Mouse (Mus musculus) neural tube, embryonic 14.5 days (tissue): ENCODE results near the gene Adra2c. TPM values are rescaled to one million over a fixed set of nuclear protein-coding genes. Genes with fewer than 3 reads are reported as not detected.

Experiments
- ATAC-seq: fragments of 200-750 bp; cut with Nextera tagmentation; 2 replicates; pipeline ENCODE4 v1.8.0; 2017; ENCODE audit warnings: low read depth, mild to moderate bottlenecking, moderate TSS enrichment, moderate library complexity
- H3K27ac ChIP-seq: fragments of 300-500 bp; sonication (generic); 2 replicates; pipeline ENCODE4 v1.5.1; 2014; ENCODE audit warnings: low read depth, mild to moderate bottlenecking, control low read depth, low read length, moderate library complexity, mixed read lengths
- H3K27me3 ChIP-seq: fragments of 300-500 bp; sonication (generic); 2 replicates; pipeline ENCODE4 v1.6.1; 2014; ENCODE audit warnings: low read length; ENCODE audit not compliant: control insufficient read depth, insufficient read depth
- H3K36me3 ChIP-seq: fragments of 300-500 bp; sonication (generic); 2 replicates; pipeline ENCODE4 v1.6.1; 2014; ENCODE audit warnings: low read length, mixed read lengths; ENCODE audit not compliant: control insufficient read depth, insufficient read depth
- H3K4me1 ChIP-seq: fragments of 300-500 bp; sonication (generic); 2 replicates; pipeline ENCODE4 v1.6.1; 2014; ENCODE audit warnings: low read length; ENCODE audit not compliant: control insufficient read depth, insufficient read depth
- H3K4me2 ChIP-seq: fragments of 300-500 bp; sonication (generic); 2 replicates; pipeline ENCODE4 v1.6.1; 2014; ENCODE audit warnings: mild to moderate bottlenecking, low read depth, low read length, control low read depth
- H3K4me3 ChIP-seq: fragments of 300-500 bp; sonication (generic); 2 replicates; pipeline ENCODE4 v1.5.1; 2014; ENCODE audit warnings: low read depth, low read length, control low read depth, mixed read lengths
- H3K9ac ChIP-seq: fragments of 300-500 bp; sonication (generic); replicated peaks from 2 replicates; pipeline ENCODE4 v1.6.1; 2014; ENCODE audit warnings: low read depth, mild to moderate bottlenecking, control low read depth, low read length, mixed read lengths
- H3K9me3 ChIP-seq: fragments of 300-500 bp; sonication (generic); 2 replicates; pipeline ENCODE4 v1.6.1; 2016; ENCODE audit warnings: low read length; ENCODE audit not compliant: control insufficient read depth
- whole genome bisulfite sequencing: fragments of 180-500 bp; shearing (Covaris S2); extraction: QIAGEN DNeasy Blood & Tissue Kit; methylation state at CpG from one replicate; pipeline ENCODE4 v1.1.7; 2014; 5-methylcytosine and 5-hydroxymethylcytosine counted together
- polyA plus RNA-seq: library from polyadenylated mRNA; unstranded; fragments of >200 nt; fragmentation: Nextera tagmentation; extraction: Ambion mirVana; gene quantifications from 2 replicates; pipeline ENCODE4 v1.2.1, GENCODE M21; 2014

The Adra2c gene
- polyA plus RNA-seq, 1 experiment from 2014 or later: 0.99 TPM

- Histone ChIP-seq H3K4me2 (no peak overlapping the region), H3K4me3 (no peak overlapping the region), H3K4me1 (no peaks in the 10 kb centered on the region; the same call in 1 of the 2 replicates), H3K9me3 (no peaks in the 10 kb centered on the region), H3K9ac (no peak overlapping the region), H3K27me3 (no peaks in the 10 kb centered on the region), H3K27ac (0 out of 2 replicates have a peak overlapping the region, but pooled peaks have one; percentile 16), H3K36me3 (no peaks in the 10 kb centered on the region)
- peak; percentile 79; the same call in 1 of the 2 replicates for ATAC-seq
- WGBS: 21% methylated on average over 7 of the region's 7 CpGs
These were observed 10.6 kb upstream of the Adra2c start for GRCm38 (mm10) chr5:35267486-35267885.

GRCm38 (mm10) chr5:35275356-35275755 lies 2.8 kb upstream of the Adra2c start:
- 79% methylated on average over 11 of the region's 11 CpGs for WGBS
- H3K27me3 ChIP-seq: peaks cover 42% of the 10 kb centered on the region
- no peak overlapping the region for H3K9ac ChIP-seq
- peaks cover 6% of the 10 kb centered on the region; the same call in 1 of the 2 replicates for H3K4me1 ChIP-seq
- no peak overlapping the region for H3K4me3 ChIP-seq
- ATAC-seq: no peak
- H3K36me3 ChIP-seq: no peaks in the 10 kb centered on the region
- H3K9me3 ChIP-seq: no peaks in the 10 kb centered on the region
- no peak overlapping the region for H3K4me2 ChIP-seq
- no peak overlapping the region for H3K27ac ChIP-seq

- WGBS: 2% methylated on average over 110 of the region's 118 CpGs
- Histone ChIP-seq H3K27me3 (peaks cover 63% of the 10 kb centered on the region), H3K4me1 (peaks cover 10% of the 10 kb centered on the region; the same call in 1 of the 2 replicates), H3K9ac (peak overlapping the region; percentile 44), H3K4me3 (peak overlapping the region; percentile 46), H3K36me3 (no peaks in the 10 kb centered on the region), H3K9me3 (no peaks in the 10 kb centered on the region), H3K4me2 (peak overlapping the region; percentile 81), H3K27ac (no peak overlapping the region)
- ATAC-seq: peak; percentile 82
These were observed 899 bp downstream of the Adra2c start for GRCm38 (mm10) chr5:35278741-35279695.

GRCm38 (mm10) chr5:35279696-35280001 lies 1.5 kb downstream of the Adra2c start:
- 0 out of 2 replicates have a peak, but pooled peaks have one; percentile 6 for ATAC-seq
- Histone ChIP-seq H3K27me3 (peaks cover 63% of the 10 kb centered on the region), H3K27ac (no peak overlapping the region)

GRCm38 (mm10) chr5:35280002-35280782 lies 2.1 kb downstream of the Adra2c start:
- H3K27ac ChIP-seq: no peak overlapping the region
- 0 out of 2 replicates have a peak, but pooled peaks have one; percentile 15 for ATAC-seq
- peak overlapping the region; percentile 81 for H3K4me2 ChIP-seq
- H3K36me3 ChIP-seq: no peaks in the 10 kb centered on the region
- peaks cover 10% of the 10 kb centered on the region; the same call in 1 of the 2 replicates for H3K4me1 ChIP-seq
- 6% methylated on average over 75 of the region's 75 CpGs for WGBS
- peak overlapping the region; percentile 44; the same call in 1 of the 2 replicates for H3K9ac ChIP-seq
- peaks cover 63% of the 10 kb centered on the region for H3K27me3 ChIP-seq
- peak overlapping the region; percentile 46 for H3K4me3 ChIP-seq
- no peaks in the 10 kb centered on the region for H3K9me3 ChIP-seq

More at GRCm38 (mm10) chr5:35279696-35280001, 1.5 kb downstream of the Adra2c start:
- Histone ChIP-seq H3K9ac (peak overlapping the region; percentile 44), H3K4me2 (peak overlapping the region; percentile 81), H3K4me1 (peaks cover 10% of the 10 kb centered on the region; the same call in 1 of the 2 replicates), H3K4me3 (peak overlapping the region; percentile 46), H3K9me3 (no peaks in the 10 kb centered on the region), H3K36me3 (no peaks in the 10 kb centered on the region)
- WGBS: 0% methylated on average over 37 of the region's 49 CpGs

- Histone ChIP-seq H3K4me3 (peak overlapping the region; percentile 24; the same call in 1 of the 2 replicates), H3K9ac (0 out of 2 replicates have a peak overlapping the region, but pooled peaks have one; percentile 3), H3K4me2 (peak overlapping the region; percentile 81), H3K9me3 (no peaks in the 10 kb centered on the region), H3K4me1 (peaks cover 10% of the 10 kb centered on the region; the same call in 1 of the 2 replicates), H3K27me3 (peaks cover 62% of the 10 kb centered on the region), H3K36me3 (no peaks in the 10 kb centered on the region), H3K27ac (no peak overlapping the region)
- WGBS: 7% methylated on average over 29 of the region's 40 CpGs
- ATAC-seq: no peak; the same call in 1 of the 2 replicates
These were observed 2.7 kb downstream of the Adra2c start for GRCm38 (mm10) chr5:35280783-35281165.

- no peak for ATAC-seq
These were observed 7.2 kb downstream of the Adra2c start for GRCm38 (mm10) chr5:35285281-35285680.

GRCm38 (mm10) chr5:35286190-35286589 lies 8.1 kb downstream of the Adra2c start:
- 77% methylated on average over 5 of the region's 5 CpGs for WGBS
- H3K9ac ChIP-seq: no peak overlapping the region
- no peak overlapping the region for H3K4me2 ChIP-seq
- no peak for ATAC-seq
- H3K27ac ChIP-seq: no peak overlapping the region
- peaks cover 13% of the 10 kb centered on the region for H3K27me3 ChIP-seq
- no peak overlapping the region for H3K4me3 ChIP-seq
- H3K9me3 ChIP-seq: no peaks in the 10 kb centered on the region
- H3K4me1 ChIP-seq: no peaks in the 10 kb centered on the region
- no peaks in the 10 kb centered on the region for H3K36me3 ChIP-seq

More at GRCm38 (mm10) chr5:35285281-35285680, 7.2 kb downstream of the Adra2c start:
- Histone ChIP-seq H3K36me3 (no peaks in the 10 kb centered on the region), H3K9ac (no peak overlapping the region), H3K9me3 (no peaks in the 10 kb centered on the region), H3K27me3 (peaks cover 22% of the 10 kb centered on the region), H3K4me1 (0 out of 2 replicates have a peak, but pooled peaks cover 4% of the 10 kb centered on the region), H3K4me2 (no peak overlapping the region), H3K4me3 (no peak overlapping the region), H3K27ac (no peak overlapping the region)
- 49% methylated on average over 3 of the region's 3 CpGs for WGBS
